Mouse (Mus musculus): ENCODE measurements around the gene Tex45. TPM values are rescaled to one million over a fixed set of nuclear protein-coding genes. Genes with fewer than 3 reads are reported as not detected.

Gene Tex45
- total RNA-seq, 2 experiments from 2014 or later = not detected

DNA sequence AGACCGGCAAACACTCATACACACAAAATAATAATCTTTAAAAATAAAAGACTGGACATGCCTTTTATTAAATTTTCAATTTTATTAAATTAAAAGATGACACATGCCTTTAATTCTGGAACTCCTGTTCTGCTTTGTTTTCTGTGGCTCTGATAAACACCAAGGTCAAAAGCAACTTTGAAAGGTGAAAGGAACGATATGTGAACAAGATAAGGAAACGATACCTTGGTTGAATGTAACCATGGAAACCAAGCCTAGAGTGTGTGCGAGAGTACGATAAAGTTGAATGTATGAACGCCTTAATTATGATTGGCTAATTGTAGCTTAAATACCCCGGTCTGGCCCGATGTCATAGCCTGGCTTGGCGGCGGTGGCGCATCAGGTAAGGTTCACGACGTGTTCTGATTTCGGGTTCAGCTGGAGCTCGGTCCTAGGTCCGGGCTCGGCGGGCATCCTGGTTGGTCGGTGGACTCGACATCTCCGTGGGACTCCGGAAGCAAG, 11.6 kb downstream of the Tex45 start:
- ATAC-seq (replicated peaks; ENCODE audit: low FRiP score, poor library complexity, severe bottlenecking) = no peak

DNA sequence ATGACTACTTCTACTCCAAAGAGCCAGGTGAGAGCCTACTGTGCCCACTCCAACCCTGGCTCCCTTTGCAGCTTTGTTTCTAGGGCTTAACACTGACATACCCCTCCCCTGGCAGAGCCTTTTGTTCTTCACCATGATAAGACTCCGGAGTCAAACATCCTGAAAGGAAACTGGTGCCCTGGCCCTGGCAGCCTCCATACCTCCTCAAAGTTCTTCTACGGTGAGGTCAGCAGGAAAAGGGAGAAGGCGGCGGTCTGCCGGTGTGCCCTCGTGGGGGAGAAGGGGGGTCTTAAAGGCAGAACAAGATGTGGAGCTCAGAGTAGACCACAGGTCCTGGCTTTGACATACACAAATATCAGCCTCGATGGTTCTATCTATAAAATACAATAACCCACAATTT, 12.9 kb downstream of the Tex45 start:
- no peak for ATAC-seq (replicated peaks; ENCODE audit: low FRiP score, poor library complexity, severe bottlenecking)

DNA sequence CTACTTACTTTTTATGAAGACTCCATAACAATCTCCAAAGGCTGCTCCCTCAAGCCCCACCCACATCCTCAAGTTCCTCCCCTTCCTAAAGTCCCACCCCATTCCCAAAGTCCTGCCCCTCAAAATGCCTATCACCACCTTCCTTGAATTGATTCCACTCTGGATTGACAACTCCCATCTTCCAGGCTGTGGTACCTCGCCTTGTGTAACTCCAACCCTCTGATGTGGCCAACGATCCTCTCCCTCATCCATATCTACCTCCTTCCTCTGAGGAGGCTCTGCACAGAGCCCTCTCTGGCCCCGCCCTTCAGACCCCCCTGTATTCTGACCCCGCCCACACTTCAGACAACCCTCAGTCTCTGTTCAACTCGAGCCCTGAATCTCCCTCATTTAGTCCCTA, 14.5 kb downstream of the Tex45 start:
- ATAC-seq (replicated peaks; ENCODE audit: low FRiP score, poor library complexity, severe bottlenecking) = no peak

DNA sequence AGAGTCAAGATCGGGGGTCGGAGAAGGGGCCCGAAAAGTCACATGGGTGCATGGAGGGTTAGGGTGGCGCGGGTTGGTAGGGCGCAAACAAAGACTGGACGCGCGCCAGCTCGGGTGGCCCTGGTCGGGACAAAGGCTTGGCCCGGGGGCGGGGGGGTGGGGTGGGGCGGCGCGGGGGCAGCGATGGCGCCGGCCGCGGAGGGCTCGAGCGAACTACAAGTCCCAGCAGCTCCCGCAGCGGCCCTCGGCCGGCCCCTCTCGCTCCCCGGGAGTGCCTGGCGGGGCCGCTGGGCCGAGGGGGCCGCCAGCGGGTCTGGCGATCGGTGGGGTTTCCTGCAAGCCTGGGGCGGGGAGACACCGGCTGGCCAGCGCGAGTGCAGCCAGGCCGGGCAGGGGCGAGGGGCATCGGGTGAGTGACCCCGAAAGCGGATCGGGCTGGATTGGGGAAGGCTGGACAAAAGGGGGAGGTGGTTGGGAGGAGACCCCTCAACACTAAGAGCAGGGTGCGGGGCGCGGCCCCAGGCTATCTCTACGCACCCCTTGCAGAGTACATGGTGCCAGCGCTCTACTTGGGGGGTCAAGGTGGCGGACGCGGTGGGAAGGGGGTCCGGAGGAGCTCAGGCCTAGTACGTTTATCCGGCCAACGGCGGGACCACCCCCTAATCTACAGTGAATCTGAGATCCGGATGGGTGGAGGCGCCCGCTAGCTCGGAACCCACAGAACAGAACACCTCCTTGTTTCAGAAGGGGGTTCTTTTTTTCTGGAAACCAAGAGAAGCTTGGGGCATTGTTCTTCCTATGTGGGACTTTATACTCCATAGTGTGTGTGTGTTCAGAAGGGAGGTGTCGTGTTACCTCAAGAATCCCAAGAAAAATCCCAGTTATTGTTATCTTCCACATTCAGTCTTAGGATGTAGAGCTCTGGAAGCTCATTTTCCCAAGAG, 22.5 kb downstream of the Tex45 start, which contains the start of gene Zfp358:
Zfp358 (plus strand) TSS at position 238 of the 944 bp plus-strand sequence.
- no peak for ATAC-seq (replicated peaks; ENCODE audit: low FRiP score, poor library complexity, severe bottlenecking)

DNA sequence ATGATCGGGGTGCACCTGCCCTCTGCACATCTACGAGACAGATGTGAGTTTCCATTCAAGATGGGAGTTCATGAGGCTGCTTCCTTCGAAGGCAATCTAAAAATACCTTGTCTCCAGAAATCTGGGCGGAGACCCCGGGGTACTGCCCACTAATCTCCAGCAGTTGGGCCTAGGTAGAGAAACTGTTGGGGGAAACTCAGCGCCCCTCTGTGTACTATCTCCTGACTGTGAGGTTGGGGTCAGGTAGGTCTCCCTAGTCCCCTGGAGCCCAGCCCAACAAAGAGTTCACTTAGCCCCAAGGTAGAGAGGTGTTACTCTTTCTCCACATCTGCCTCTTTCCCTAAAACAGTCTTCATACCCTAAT, 23.2 kb downstream of the Tex45 start:
- no peak for ATAC-seq (replicated peaks; ENCODE audit: low FRiP score, poor library complexity, severe bottlenecking)

DNA sequence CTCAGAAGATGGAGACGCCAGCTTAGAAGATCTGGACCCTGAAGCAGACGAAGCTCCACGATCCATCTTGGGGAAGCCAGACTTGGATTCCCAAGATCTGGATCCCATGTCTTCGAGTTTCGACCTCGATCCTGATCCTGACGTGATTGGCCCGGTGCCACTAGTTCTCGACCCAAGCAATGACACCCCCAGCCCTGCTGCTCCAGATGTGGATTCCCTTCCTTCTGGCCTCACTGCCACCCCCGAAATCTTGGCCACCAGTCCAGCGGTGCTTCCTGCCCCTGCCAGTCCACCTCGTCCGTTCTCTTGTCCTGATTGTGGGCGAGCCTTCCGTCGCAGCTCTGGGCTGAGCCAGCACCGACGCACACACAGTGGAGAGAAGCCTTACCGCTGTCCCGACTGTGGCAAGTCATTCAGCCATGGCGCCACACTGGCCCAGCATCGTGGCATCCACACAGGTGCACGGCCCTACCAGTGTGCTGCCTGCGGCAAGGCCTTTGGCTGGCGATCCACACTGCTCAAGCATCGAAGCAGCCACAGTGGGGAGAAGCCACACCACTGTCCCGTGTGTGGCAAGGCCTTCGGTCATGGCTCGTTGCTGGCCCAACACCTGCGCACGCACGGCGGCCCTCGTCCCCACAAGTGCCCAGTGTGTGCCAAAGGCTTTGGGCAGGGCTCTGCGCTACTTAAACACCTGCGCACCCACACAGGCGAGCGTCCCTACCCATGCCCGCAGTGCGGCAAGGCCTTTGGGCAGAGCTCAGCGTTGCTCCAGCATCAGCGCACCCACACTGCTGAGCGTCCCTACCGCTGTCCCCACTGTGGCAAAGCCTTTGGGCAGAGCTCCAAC, 25.1 kb downstream of the Tex45 start:
- no peak for ATAC-seq (replicated peaks; ENCODE audit: low FRiP score, poor library complexity, severe bottlenecking)

DNA sequence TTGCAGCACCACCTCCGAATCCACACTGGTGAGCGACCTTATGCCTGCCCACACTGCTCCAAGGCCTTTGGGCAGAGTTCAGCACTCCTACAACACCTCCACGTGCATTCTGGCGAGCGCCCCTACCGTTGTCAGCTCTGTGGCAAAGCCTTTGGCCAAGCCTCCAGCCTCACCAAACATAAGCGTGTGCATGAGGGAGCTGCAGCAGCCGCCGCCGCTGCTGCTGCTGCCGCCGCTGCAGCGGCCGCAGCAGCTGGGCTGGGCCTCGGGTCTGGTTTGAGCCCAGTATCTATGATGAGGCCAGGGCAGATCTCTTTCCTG, 25.7 kb downstream of the Tex45 start:
- ATAC-seq (replicated peaks; ENCODE audit: low FRiP score, poor library complexity, severe bottlenecking) = no peak

DNA sequence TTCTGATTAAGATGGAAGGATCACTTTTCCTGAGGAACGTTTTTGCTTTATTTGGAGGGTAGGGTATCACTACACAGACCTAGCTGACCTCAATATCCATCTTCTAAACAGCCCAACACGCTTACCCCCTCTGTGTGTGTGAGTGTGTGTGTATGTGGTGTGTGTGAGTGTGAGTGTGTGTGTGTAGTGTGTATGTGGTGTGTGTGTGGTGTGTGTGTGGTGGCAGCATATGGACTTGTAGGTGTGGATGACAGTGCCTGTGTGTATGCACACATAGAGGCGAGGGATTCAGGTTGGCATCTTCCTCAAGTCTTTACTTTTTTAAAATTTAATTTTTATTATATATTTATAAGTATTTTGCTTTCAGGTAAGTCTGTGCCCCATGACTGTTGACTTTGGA, 27.9 kb downstream of the Tex45 start:
- no peak for ATAC-seq (replicated peaks; ENCODE audit: low FRiP score, poor library complexity, severe bottlenecking)

DNA sequence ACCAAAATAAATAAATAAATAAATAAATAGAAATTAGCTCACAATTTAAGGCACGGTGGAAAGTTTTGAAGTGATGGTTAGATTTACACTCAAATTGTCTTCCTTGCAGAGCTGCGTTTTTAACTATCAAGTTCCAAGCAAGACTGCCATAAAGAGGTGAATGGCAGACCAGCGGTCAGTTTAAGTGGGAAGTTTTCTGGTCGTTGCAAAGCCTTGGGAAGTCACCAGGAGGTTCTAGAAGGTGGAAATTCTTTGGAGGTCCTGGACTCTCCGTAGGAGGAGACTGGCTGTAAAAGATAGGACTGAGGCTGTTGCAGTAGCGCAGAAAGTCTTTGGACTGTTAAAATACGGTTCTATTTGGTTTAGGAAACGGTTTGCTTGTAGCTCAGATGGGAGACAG, 29.1 kb downstream of the Tex45 start:
- ATAC-seq (replicated peaks; ENCODE audit: low FRiP score, poor library complexity, severe bottlenecking) = no peak; the same call in 1 of the 2 replicates

DNA sequence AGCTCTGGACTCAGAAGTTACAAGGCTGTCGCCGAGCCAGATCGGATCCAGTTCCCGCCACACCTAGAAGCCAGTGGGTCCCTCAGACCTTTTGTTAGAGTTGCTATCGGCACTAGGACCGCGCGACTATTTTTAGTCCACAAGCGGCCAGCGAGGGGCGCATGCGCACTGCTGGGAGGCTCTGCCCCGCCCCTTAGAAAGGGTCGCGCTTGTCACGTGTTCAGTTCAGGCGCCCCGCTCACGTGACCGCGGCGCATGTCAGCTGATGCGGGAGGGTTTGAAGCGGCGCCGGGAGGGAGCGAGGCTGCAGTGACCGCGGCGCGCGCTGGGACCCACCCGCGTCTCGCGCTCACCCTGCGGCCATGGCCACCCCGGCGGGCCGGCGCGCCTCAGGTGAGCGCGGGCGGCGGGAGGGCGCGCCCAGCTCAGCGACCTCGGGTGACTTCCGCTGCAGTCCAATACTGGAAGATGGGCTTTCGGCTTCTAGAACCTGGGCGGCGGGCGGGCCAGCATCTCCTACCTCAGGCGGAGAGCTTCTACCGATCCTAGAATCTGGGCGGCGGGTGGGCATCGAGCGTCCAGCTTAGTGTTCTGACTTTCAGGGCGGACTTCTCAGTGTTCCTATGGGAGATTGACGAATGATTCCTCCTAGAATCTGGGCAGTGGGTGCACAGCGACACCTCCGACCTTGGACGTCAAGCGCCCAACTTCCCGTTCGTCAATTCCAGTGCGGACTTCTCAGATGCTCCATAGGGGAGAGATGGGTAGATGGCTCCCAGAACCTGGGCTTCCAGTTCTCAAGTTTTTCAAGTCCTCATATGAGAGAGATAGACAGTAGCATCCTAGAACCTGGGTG, 29.8 kb downstream of the Tex45 start, which contains the start of gene Mcoln1:
Mcoln1 (plus strand) TSS at position 223 of the 856 bp plus-strand sequence.
- peak; percentile 89 for ATAC-seq (replicated peaks; ENCODE audit: low FRiP score, poor library complexity, severe bottlenecking)

DNA sequence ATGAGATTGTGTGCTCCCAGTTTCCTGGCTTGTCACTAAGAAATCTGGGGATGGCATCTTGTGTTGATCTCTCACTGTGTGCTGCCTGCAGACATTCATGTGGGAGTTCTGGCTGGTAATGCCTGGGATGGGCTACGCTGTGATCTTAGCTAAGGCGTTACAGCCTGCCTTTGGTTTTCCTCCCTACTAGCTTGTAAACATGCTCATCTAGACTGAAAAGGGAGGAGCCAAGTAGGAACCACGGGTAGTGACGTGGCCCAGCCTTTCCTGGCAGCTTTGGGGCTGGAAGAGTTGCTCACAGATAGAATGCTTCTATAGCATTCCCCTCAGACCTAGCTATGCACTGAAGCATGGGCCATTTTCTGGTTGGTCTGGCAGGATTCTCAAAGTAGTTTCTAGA, 31.6 kb downstream of the Tex45 start:
- ATAC-seq (replicated peaks; ENCODE audit: low FRiP score, poor library complexity, severe bottlenecking) = peak; percentile 52

DNA sequence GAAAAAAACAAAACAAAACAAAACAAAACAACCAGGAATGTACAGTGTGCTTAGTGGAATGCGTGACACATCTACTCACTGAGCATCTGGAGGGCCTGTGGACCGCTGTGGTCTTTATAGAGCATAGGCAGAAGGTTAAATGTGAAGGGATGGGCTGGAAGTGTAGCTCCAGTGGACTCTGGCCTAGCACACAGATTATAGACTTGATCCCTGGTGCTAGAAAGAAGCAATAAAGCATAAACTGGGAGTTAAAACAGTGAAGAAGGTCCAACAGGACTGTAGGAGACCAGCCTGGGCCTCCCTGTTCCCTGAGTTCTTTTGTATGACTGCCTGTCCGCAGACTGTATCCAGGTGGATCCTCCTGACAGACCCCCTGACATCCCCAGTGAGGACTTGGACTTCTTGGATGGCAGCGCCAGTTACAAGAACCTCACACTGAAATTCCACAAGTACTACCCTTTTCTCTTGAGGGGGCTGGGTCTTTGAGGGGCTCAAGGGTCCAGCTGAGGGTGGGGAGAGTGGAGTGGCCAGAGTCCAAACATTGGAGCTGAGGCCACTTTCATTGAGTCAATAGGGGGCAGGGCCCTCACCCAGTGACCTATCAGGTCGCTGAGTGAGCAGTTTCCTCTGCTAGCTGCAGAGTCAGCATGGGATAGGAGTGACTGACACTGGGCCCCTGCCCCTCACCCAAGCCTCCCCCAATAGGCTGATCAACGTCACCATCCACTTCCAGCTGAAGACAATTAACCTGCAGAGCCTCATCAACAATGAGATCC, 37.5 kb downstream of the Tex45 start:
- ATAC-seq (replicated peaks; ENCODE audit: low FRiP score, poor library complexity, severe bottlenecking) = no peak

DNA sequence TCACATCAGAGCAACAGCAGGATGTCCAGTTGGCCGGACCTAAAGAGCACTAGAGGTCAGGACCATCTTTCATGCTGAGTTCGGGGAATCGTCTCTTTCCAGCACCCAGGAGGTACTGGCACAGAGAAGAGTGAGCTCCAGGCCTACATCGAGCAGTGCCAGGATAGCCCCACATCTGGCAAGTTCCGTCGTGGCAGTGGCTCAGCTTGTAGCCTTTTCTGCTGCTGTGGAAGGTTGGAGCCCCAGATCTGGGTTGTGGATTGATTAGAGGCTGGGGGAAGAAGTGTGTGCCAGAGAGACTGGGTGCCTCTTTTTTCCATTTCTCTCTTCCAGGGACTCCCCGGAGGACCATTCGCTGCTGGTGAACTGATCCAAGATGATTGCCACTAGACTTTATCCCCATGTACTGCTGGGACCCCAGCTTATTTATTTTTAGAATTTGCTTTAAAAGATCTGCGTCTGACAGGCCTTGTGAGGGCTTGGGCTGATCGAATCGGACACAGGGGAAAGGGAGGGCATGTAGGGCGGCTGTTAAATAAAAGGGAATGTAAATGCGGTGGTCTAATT, 44.1 kb downstream of the Tex45 start:
- ATAC-seq (replicated peaks; ENCODE audit: low FRiP score, poor library complexity, severe bottlenecking) = no peak

DNA sequence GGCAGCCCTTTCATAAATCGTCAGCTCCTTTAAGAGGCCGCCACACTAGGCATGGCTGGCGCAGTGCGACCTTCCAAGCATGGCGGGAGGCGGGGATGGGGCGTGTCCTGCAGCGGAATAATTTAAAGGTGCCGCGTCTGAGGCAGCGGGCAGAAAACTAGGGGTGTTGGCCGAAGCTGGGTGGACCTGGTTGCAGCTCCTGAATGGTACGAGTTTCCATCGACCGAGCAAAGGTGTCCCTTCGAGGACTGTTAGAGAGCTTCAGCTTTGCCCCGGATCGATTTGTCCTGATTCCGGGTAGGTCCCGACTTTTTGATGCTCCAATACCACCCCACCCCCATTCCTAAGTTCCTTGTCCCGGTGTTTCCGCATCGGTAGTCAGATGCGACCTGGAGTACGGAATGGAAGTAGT, 44.6 kb downstream of the Tex45 start, which contains the start of gene Pnpla6:
Pnpla6 (plus strand) TSS at position 125 of the 412 bp plus-strand sequence.
- peak; percentile 75 for ATAC-seq (replicated peaks; ENCODE audit: low FRiP score, poor library complexity, severe bottlenecking)

DNA sequence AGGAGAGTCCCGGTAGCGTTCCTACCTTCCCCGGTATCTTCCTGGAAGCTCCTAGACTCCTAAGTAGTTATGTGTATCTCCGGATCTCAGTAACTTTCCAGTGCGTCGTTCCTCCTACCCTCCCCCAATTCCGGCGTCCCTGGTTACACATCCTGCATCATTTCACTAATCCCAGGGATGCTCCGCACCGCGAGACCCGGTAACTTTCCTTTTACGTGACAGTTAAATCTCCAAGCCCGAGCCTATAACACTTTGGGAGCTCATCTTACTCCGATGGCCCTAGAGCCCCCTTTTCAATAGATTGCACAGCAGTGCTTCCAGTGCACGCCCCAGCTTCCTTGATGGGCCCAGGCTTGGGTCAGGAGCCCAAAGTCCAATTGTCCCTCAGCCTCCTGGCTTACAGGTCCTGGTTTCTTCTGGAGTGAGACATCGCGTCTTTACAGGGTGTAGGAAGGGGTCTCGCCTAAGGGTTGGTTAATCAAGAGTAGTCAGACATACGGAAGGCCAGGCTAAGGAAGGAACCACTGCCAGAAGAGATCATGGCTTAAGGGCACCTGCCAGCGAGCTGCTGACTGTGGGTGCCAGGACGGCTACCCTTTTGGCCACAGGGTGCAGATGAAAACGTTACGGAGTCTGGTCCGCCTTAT, 45.2 kb downstream of the Tex45 start:
- ATAC-seq (replicated peaks; ENCODE audit: low FRiP score, poor library complexity, severe bottlenecking) = peak; percentile 52

DNA sequence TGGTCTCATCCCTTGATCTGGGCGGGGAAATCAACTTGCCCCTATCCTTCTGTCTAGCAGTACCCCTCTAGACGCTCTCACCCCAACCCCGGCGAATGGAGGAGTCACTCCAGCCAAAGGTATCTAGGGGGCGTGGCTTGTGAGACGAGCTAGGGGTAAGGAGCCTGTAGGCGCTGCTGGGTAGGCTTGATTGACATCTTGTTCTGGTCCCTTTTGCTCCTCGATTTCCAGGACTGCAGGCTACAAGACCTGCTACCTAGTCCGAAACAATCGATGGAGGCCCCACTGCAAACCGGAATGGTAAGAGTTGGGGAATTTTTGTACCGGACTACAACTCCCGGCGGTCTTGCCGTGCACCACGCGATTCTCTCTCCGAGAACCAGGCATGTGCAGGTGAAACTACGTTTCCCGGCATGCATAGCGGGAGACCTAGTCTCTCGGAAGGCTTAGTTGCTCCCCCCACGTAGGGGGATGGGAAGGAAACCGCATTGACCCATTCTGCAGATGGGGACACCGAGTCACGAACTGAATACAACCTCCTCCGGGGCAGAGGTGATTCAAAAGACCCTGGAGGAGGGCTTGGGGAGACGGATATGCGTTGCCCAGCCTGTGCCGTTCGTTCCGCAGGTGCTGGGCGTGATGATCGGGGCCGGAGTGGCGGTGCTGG, 45.9 kb downstream of the Tex45 start:
- peak; percentile 87 for ATAC-seq (replicated peaks; ENCODE audit: low FRiP score, poor library complexity, severe bottlenecking)

DNA sequence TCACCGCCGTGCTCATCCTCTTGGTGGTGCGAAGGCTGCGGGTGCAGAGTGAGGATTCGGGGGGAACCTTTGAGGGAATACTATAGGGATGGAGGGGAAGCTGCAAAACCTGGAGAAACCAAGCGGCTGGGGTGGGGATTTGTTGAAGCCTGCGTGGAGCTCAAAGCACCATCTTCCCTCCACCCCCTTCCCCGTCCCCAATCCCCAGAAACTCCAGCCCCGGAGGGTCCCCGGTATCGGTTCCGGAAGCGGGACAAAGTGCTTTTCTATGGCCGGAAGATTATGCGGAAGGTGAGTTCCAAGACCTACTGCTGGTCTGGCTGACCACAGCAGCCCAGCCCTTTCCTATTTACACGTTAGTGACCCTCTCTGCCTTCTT, 46.4 kb downstream of the Tex45 start:
- no peak for ATAC-seq (replicated peaks; ENCODE audit: low FRiP score, poor library complexity, severe bottlenecking)

Measured in erythroblast, adult 5-6 weeks (primary cell).